Mouse (Mus musculus) embryonic fibroblast, embryonic 13.5 days (primary cell): ENCODE results near the gene Cybrd1.

Experiments used
- CTCF ChIP-seq: IDR thresholded peaks from 2 replicates; pipeline ENCODE4 v1.5.1; 2011; ENCODE audit warnings: mild to moderate bottlenecking, control low read depth, low read length, moderate library complexity, borderline replicate concordance; ENCODE audit not compliant: insufficient read depth
- POLR2A ChIP-seq: IDR thresholded peaks from 2 replicates; pipeline ENCODE4 v1.6.1; 2011; ENCODE audit warnings: low read depth, mild to moderate bottlenecking, control low read depth, low read length, moderate library complexity

GRCm38 (mm10) chr2:71147816-71148215, 30.1 kb downstream of the Cybrd1 start:
- TF ChIP-seq POLR2A, result no peak
- TF ChIP-seq CTCF, result no peak
